Mouse (Mus musculus): ENCODE results near the gene Il1rl2.

Il1rl2 gene

GRCm38 (mm10) chr1:40384931-40385545 is 60.6 kb downstream of the Il1rl2 start:
- no peak for DNase-seq

GRCm38 (mm10) chr1:40391374-40391773 is 67.0 kb downstream of the Il1rl2 start:
- DNase-seq, result no peak

- no peak for DNase-seq
Observed at GRCm38 (mm10) chr1:40392535-40392934, 68.1 kb downstream of the Il1rl2 start.

- DNase-seq, result no peak
Observed at GRCm38 (mm10) chr1:40393214-40393613, 68.8 kb downstream of the Il1rl2 start.

GRCm38 (mm10) chr1:40399639-40400038 is 75.2 kb downstream of the Il1rl2 start:
- no peak for DNase-seq

DNA sequence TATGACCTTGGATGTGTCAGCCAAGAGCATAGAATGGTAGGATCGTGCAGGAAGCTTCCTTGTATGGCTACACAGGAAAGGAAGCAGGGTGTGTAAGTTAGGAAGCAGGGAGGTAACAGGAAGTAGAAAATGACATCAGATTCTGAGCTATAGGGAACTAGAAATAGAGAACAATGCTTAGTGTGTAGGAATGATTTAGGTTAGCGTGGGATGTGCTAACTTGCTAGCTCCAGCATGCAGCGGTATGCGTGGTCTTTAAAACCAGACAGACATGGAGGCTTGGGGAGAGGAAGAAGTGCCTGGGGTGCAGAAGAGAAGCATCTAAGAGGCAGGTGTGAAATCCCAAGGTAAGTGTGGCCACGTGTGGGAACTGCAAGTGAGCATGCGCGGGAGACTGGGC is 80.3 kb downstream of the Il1rl2 start:
- no peak for DNase-seq

DNA sequence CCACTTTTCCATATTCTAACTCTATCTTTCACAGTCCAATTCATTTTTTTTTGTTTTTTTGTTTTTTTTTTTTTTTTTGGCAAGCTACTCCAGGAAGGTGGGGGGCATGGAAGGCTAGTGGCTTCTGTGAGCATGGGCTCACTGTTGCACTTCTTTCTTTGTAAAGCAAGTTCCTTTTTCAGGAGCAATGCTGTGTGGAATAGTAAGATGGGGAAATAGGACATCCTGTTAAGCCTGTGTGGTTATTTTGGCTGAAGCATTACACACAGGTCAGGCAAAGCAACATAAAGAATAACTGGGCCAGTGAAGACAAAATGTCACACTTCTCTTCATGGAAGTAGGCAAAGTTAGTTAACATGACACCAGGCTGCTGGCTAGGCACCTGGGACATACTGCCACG is 85.5 kb downstream of the Il1rl2 start:
- DNase-seq, result no peak

- no peak for DNase-seq
Observed at GRCm38 (mm10) chr1:40413039-40413438, 88.6 kb downstream of the Il1rl2 start.

GRCm38 (mm10) chr1:40414276-40414675 is 89.9 kb downstream of the Il1rl2 start:
- no peak for DNase-seq

- DNase-seq, result no peak
Observed at GRCm38 (mm10) chr1:40414863-40415656, 90.7 kb downstream of the Il1rl2 start.

DNA sequence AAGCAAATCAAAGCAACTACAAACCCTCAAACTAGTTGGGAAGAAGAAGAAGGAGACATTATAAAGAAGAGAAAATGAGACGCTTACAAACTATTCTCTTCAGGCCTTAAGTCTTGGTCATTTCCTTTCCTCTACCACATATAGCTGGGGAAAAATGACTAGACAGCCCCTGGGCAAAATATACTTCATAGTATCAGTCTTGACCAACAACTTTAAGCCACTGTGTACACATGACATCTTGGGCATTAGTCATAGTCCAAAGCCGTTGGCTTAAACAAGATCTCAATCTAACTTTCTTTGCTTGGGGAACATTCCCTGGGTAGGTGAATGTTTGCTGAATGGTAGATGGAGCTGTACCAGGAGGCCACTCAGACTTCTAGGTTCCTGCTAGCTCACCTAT is 92.6 kb downstream of the Il1rl2 start:
- DNase-seq, result no peak
